Mouse (Mus musculus) right cerebral cortex, postnatal 36 days (tissue): ENCODE results near the gene Il34.

Source experiments
- DNase-seq, 2 experiments: peaks; one replicate each; pipeline ENCODE4 v3.0.0; 2022; ENCODE audit warnings: low spot score in 2 of 2, mixed read lengths in 1 of 2

Il34 gene

DNA sequence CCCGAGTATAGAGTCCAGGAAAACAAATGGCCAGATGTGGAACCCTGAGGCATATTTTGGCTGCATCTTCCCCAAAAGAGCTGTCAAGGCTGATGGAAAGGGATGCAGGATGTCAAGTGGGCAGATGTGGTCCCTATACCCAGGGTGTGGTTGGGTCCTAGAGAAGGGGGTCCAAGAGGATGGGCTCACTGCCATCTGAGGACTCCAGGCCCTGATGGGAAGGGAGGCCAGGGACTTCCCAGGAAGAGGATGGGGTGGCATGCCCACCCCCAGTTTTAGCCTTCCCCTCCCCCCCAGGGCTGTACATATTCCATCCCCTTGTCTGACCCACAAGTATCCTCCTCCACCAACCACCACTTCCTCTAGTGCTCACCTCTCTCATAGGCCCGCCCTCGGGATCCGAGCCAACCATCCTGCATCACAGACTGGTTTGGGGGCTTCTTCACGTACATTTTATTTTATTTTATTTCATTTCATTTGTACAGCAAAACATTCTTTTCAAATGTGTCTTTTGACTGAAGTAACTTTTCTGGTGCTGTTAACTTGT is 65.0 kb downstream of the Il34 start:
- DNase-seq: no peak

- DNase-seq: no peak
These were observed 67.0 kb downstream of the Il34 start for GRCm38 (mm10) chr8:110738591-110739195.

DNA sequence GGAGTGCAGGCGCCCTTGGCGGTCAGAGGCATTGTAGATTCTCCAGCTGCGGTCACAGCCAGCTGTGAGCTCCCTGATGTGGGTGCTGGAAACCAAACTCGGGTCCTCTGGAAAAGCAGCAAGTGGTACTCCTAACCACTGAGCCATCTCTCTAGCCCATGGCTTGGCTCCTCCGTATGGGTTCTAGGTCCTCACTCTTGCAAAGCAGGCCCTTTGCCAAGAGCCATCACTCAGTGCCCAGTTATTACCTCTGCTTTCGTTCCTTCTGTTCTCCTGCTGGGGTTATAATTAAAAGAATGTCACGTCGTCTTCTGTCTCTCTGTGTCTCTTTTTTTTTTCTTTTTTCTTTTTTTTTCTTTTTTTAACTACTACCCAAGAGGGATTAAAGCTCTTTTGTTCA is 72.7 kb downstream of the Il34 start:
- no peak for DNase-seq

GRCm38 (mm10) chr8:110731346-110731859 is 74.3 kb downstream of the Il34 start:
- DNase-seq: no peak

- DNase-seq: no peak
These were observed 78.8 kb downstream of the Il34 start for GRCm38 (mm10) chr8:110726893-110727292.

GRCm38 (mm10) chr8:110725084-110725838 is 80.5 kb downstream of the Il34 start:
- peak; percentile 58 to 62 for DNase-seq

DNA sequence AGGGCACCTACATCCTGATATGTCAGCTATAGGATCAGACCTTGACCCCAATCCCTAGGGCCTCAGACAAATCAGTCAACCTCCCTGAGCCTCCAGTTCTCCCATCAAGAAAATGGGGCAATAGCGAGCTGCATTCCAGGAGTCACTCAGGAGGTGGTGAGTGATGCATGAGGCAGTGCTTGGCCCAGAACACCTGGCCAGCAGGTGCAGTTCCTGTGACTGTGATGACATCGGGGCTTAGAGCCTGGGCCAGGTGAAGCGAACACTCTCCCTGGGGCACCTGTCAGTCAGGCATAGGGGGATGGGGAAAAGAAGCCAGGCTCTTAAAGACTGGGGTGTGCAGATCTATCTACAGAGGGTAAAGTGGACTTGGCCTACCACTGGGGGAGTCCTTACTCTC is 81.2 kb downstream of the Il34 start:
- no peak for DNase-seq

GRCm38 (mm10) chr8:110722414-110723011 is 83.2 kb downstream of the Il34 start:
- no peak for DNase-seq

- no peak for DNase-seq
These were observed 83.9 kb downstream of the Il34 start for GRCm38 (mm10) chr8:110721606-110722413.

GRCm38 (mm10) chr8:110720685-110721598 is 84.8 kb downstream of the Il34 start, which contains the start of gene Mtss1l:
Gene Mtss1l (plus strand): TSS chr8:110721476.
- DNase-seq: peak; percentile 58 to 66

DNA sequence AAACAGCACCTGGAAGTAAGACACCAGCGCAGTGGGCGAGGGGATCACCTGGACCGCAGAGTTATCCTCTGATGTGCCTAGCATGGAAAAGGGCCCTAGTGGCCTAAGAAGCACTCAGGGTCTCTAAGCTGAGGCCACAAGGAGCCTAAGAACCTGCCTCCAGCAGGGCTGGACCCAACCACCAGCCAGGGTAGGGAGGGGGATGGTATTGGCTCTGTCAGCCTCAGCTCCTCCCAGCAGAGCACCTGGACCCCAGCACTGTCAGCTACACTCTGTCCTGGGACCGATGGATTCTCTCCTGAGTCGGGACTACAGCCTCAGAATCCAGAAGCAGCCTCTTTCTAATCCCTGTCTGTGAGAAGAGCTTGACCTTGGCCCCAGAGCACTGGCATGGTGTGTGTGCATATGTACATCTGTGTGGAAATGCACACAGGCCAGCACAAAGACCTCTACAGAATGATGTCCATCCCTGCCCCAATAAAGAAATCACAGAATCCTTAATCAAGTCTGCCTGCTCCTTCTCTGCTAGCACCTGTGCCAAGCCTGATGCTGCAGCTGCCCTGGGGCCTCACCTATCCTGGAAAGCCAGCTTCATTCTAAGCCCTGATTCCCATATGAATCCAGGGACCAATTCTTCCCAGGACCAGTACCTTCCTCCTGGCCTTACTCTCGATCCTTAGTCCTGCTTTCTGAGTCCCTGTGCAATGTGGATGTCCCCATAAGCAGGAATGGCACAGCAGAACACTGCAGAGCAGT is 85.6 kb downstream of the Il34 start:
- DNase-seq: no peak

- no peak for DNase-seq
These were observed 86.6 kb downstream of the Il34 start for GRCm38 (mm10) chr8:110718969-110719670.

GRCm38 (mm10) chr8:110718209-110718968 is 87.3 kb downstream of the Il34 start:
- no peak for DNase-seq

- no peak for DNase-seq
These were observed 88.6 kb downstream of the Il34 start for GRCm38 (mm10) chr8:110717131-110717530.

DNA sequence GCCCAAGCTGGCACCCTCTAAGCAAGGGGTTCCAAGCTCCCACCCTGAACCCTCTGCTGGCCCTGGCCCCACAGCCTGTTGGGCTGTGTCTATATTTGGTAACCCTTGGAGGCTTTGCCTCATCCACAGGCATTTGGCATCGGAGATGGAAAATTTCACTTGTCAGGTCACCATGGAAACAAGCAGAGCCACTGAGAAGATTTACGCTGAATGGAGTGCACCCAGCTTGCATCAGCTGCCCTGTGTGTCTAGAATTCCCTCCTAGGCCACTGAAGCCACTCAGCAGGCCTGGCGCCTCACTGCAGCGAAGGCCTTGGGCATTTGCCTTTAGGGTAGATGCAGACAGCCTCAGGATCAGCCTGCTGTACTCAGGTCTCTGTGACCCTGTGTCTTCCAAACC is 89.6 kb downstream of the Il34 start:
- peak; percentile 71 to 84 for DNase-seq

DNA sequence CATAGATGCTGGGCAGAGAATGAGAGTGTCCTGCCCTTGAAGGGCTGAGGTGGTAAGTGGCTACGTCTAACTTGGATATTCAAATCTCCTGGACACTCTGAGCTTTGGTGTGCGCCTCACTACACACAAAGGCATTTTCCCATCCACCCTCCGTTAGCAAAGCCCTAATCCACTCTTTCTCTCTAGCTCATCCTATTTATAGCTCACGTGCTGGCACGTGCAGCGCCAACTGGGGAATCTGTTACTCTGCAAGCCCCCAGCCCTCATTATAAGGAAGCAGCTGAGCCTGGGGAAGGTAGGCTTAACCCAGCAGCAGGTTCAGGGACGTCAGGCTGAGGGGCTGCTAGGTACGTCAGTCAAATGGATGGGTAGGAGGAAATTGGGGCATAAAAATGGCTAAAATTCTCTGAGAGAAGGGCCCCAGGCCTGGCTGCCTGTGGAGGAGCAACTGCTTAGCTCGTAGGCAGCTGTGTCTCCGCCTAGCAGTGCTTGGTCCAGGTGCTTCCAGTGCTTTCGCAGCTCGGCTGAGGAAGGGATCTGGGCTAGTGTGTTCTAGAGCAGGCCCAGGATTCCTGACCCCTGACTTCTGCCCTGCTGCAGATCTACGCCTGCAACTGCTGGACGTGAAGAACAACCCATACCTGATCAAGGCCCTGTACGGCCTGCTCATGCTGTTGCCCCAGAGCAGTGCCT is 90.8 kb downstream of the Il34 start:
- no peak for DNase-seq

- no peak for DNase-seq
These were observed 92.7 kb downstream of the Il34 start for GRCm38 (mm10) chr8:110713073-110713472.
